Mouse (Mus musculus) CH12.LX (cell line): ENCODE measurements around the gene Tbca. TPM values are rescaled to one million over a fixed set of nuclear protein-coding genes. Genes with fewer than 3 reads are reported as not detected.

Source experiments
- DNase-seq: peaks from one replicate; pipeline ENCODE4 v3.0.0-alpha.2; 2013; ENCODE audit errors: extremely low read depth
- H3K27ac ChIP-seq: 2 replicates; pipeline ENCODE4 v1.5.1; 2012; ENCODE audit warnings: low read depth, mild to moderate bottlenecking, control low read depth, moderate library complexity; ENCODE audit not compliant: insufficient read depth
- H3K27me3 ChIP-seq: replicated peaks from 2 replicates; pipeline ENCODE3; 2012; ENCODE audit warnings: inconsistent platforms
- H3K36me3 ChIP-seq, 2 experiments: replicated peaks in 1 of 2; 2 replicates each; pipeline versions ENCODE3 to v1.6.1; 2012; ENCODE audit warnings: inconsistent platforms in 1 of 2, low read length in 1 of 2, mild to moderate bottlenecking in 1 of 2, mixed read lengths in 1 of 2, moderate library complexity in 1 of 2; ENCODE audit not compliant: control insufficient read depth in 1 of 2, insufficient read depth in 1 of 2
- H3K4me1 ChIP-seq, 2 experiments: 2 replicates each; pipeline ENCODE4 v1.6.1; 2012; ENCODE audit warnings: inconsistent platforms in 1 of 2, moderate library complexity in 1 of 2; ENCODE audit not compliant: insufficient read depth in 2 of 2, control insufficient read depth in 1 of 2
- H3K4me2 ChIP-seq: 2 replicates; pipeline ENCODE4 v1.6.1; 2012; ENCODE audit warnings: low read depth, mild to moderate bottlenecking, control low read depth; ENCODE audit not compliant: poor library complexity, insufficient read depth, severe bottlenecking
- H3K4me3 ChIP-seq, 3 experiments: fragments of 150-350 bp in 1 of 3; sonication (generic) in 1 of 3; replicated peaks in 1 of 3; 2 replicates each; pipeline versions ENCODE3 to v1.5.1; 2011 to 2012; ENCODE audit warnings: low read depth in 2 of 3, low read length in 2 of 3, mild to moderate bottlenecking in 2 of 3, moderate library complexity in 2 of 3, control low read depth in 1 of 3, improper control_type of control experiment in 1 of 3, inconsistent platforms in 1 of 3, mixed read lengths in 1 of 3; ENCODE audit not compliant: poor library complexity in 1 of 3
- H3K79me2 ChIP-seq: replicated peaks from 2 replicates; pipeline ENCODE4 v1.6.1; 2012; ENCODE audit warnings: mild to moderate bottlenecking, moderate library complexity; ENCODE audit not compliant: control insufficient read depth, poor library complexity, insufficient read depth, severe bottlenecking; ENCODE audit errors: extremely low read depth
- H3K9ac ChIP-seq: 2 replicates; pipeline ENCODE4 v1.6.1; 2012; ENCODE audit warnings: low read depth, mild to moderate bottlenecking, control low read depth, moderate library complexity; ENCODE audit not compliant: insufficient read depth
- H3K9me3 ChIP-seq: replicated peaks from 2 replicates; pipeline ENCODE3; 2012; ENCODE audit warnings: low read length, inconsistent platforms, mixed read lengths
- BHLHE40 ChIP-seq: IDR thresholded peaks from 2 replicates; pipeline ENCODE4 v1.6.1; 2011; ENCODE audit warnings: mild to moderate bottlenecking, low read depth, low read length, improper control_type of control experiment
- CHD2 ChIP-seq: IDR thresholded peaks from 2 replicates; pipeline ENCODE4 v1.6.1; 2011; ENCODE audit warnings: low read length, improper control_type of control experiment
- CTCF ChIP-seq, 2 experiments: IDR thresholded peaks in 1 of 2; conservative IDR thresholded peaks in 1 of 2; 2 replicates each; pipeline ENCODE4 v1.5.1; 2011 to 2012; ENCODE audit warnings: low read depth in 2 of 2, low read length in 2 of 2, improper control_type of control experiment in 1 of 2, inconsistent platforms in 1 of 2, mild to moderate bottlenecking in 1 of 2, moderate library complexity in 1 of 2
- ELF1 ChIP-seq: IDR thresholded peaks from 2 replicates; pipeline ENCODE4 v1.6.1; 2014; ENCODE audit warnings: low read depth, mild to moderate bottlenecking, inconsistent platforms, low read length, improper control_type of control experiment
- EP300 ChIP-seq: IDR thresholded peaks from 2 replicates; pipeline ENCODE4 v1.6.1; 2011; ENCODE audit warnings: low read length, improper control_type of control experiment
- ETS1 ChIP-seq: conservative IDR thresholded peaks from 2 replicates; pipeline ENCODE4 v1.6.1; 2012; ENCODE audit warnings: low read depth, mild to moderate bottlenecking, inconsistent platforms, low read length, improper control_type of control experiment, moderate library complexity
- IRF4 ChIP-seq: IDR thresholded peaks from 2 replicates; pipeline ENCODE4 v1.6.1; 2014; ENCODE audit warnings: low read depth, mild to moderate bottlenecking, inconsistent platforms, low read length, improper control_type of control experiment
- JUND ChIP-seq: conservative IDR thresholded peaks from 2 replicates; pipeline ENCODE4 v1.6.1; 2011; ENCODE audit warnings: low read depth, low read length, improper control_type of control experiment
- MAFK ChIP-seq: IDR thresholded peaks from 2 replicates; pipeline ENCODE4 v1.6.1; 2011; ENCODE audit warnings: low read length, improper control_type of control experiment; ENCODE audit not compliant: insufficient replicate concordance
- MAX ChIP-seq: IDR thresholded peaks from 2 replicates; pipeline ENCODE4 v1.6.1; 2011; ENCODE audit warnings: low read length, improper control_type of control experiment
- MEF2A ChIP-seq: IDR thresholded peaks from 2 replicates; pipeline ENCODE4 v1.6.1; 2014; ENCODE audit warnings: low read depth, mild to moderate bottlenecking, inconsistent platforms, low read length, improper control_type of control experiment, borderline replicate concordance
- NELFE ChIP-seq: IDR thresholded peaks from 2 replicates; pipeline ENCODE4 v1.6.1; 2011; ENCODE audit warnings: low read depth, low read length, improper control_type of control experiment
- NRF1 ChIP-seq: IDR thresholded peaks from 2 replicates; pipeline ENCODE4 v1.6.1; 2014; ENCODE audit warnings: low read depth, mild to moderate bottlenecking, inconsistent platforms, low read length, improper control_type of control experiment, moderate library complexity
- POLR2A ChIP-seq: IDR thresholded peaks from 2 replicates; pipeline ENCODE4 v1.6.1; 2011; ENCODE audit warnings: low read depth, mild to moderate bottlenecking, improper control_type of control experiment, low read length
- RAD21 ChIP-seq: IDR thresholded peaks from 2 replicates; pipeline ENCODE4 v1.6.1; 2011; ENCODE audit warnings: low read depth, mild to moderate bottlenecking, low read length, improper control_type of control experiment, moderate library complexity
- RCOR1 ChIP-seq: conservative IDR thresholded peaks from 2 replicates; pipeline ENCODE4 v1.6.1; 2012; ENCODE audit warnings: low read depth, mild to moderate bottlenecking, inconsistent platforms, low read length, improper control_type of control experiment
- TBP ChIP-seq: conservative IDR thresholded peaks from 2 replicates; pipeline ENCODE4 v1.6.1; 2011; ENCODE audit warnings: low read depth, low read length, improper control_type of control experiment
- TCF12 ChIP-seq: IDR thresholded peaks from 2 replicates; pipeline ENCODE4 v1.6.1; 2014; ENCODE audit warnings: low read depth, mild to moderate bottlenecking, inconsistent platforms, low read length, improper control_type of control experiment
- UBTF ChIP-seq: IDR thresholded peaks from 2 replicates; pipeline ENCODE4 v1.6.1; 2012; ENCODE audit warnings: low read depth, mild to moderate bottlenecking, inconsistent platforms, low read length, improper control_type of control experiment, moderate library complexity
- USF1 ChIP-seq: IDR thresholded peaks from 2 replicates; pipeline ENCODE4 v1.6.1; 2014; ENCODE audit warnings: low read depth, mild to moderate bottlenecking, inconsistent platforms, low read length, improper control_type of control experiment
- ZNF384 ChIP-seq: IDR thresholded peaks from 2 replicates; pipeline ENCODE4 v1.6.1; 2012; ENCODE audit warnings: low read depth, low read length, improper control_type of control experiment, inconsistent platforms
- dilution Hi-C: fragments of 300-500 bp; cut with MboI; formaldehyde crosslinking; loops from 2 replicates; pipeline ENCODE4 v1.14.3; 2020; ENCODE audit warnings: low sequenced_read_pairs; ENCODE audit not compliant: extremely low pct_unique_long_range_greater_than_20kb, extremely low pct_ligation_motif_present
- in situ Hi-C: fragments of 300-500 bp; cut with MboI; formaldehyde crosslinking; loops from 3 replicates; pipeline ENCODE4 v1.14.3; 2019; ENCODE audit warnings: low sequenced_read_pairs, low pct_ligation_motif_present, low pct_unique_long_range_greater_than_20kb, mixed read lengths
- polyA plus RNA-seq: library from polyadenylated mRNA; unstranded; fragments of >175 nt; gene quantifications from 2 replicates; pipeline ENCODE4 v1.2.1, GENCODE M21; 2012; ENCODE audit warnings: low read depth; ENCODE audit not compliant: insufficient read length
- total RNA-seq, 2 experiments: library from RNA; depleted of rRNA; stranded (reverse); fragments of 300-350 nt in 1 of 2; fragments of >200 nt in 1 of 2; gene quantifications; 2 replicates each; pipeline ENCODE4 v1.2.3; 2012 to 2014

The Tbca gene
- total and polyA plus RNA-seq, 3 experiments, result 141 to 552 (median 196) TPM

DNA sequence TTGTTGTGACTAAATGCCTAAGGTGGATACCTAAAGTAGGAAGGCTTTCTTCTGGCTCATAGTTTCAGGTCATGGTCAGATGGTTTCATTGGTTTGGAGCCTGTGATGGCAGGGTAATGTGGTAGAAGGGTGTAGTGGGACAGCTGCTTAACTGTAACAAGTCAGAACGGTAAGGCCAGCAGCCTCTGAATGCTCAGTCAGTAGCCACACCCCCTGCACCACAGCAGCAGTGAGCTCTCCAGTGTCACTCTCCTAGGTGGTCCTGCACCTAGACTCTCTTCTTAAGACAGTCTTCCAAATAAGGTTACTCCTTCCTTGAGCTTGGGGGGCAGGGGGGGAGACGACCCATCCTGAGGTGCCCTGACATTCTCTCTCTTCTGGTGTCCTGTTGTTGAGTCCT, 39.1 kb downstream of the Tbca start:
- no peaks in the 10 kb centered on the region for H3K9me3 ChIP-seq
- TF ChIP-seq TCF12 (no peak), USF1 (no peak), ELF1 (no peak), NRF1 (no peak), MEF2A (no peak), UBTF (no peak), NELFE (no peak), CHD2 (no peak), RAD21 (no peak), ZNF384 (no peak), MAFK (no peak), RCOR1 (no peak), MAX (no peak), ETS1 (no peak), BHLHE40 (no peak), IRF4 (no peak), CTCF (conservative IDR thresholded peaks at IDR 0.05 in 1 of 2, IDR thresholded peaks at IDR 0.05 in 1 of 2; ENCODE audit: low read depth in 2 of 2, low read length in 2 of 2) (no peak), JUND (no peak)
- H3K4me3 ChIP-seq, result no peak overlapping the region
- peaks cover 10 to 51% of the 10 kb centered on the region in 2 experiments for H3K36me3 ChIP-seq
- dilution Hi-C loops (no loop called here), in situ Hi-C loops (no loop called here)
- no peak overlapping the region for H3K9ac ChIP-seq
- H3K4me1 ChIP-seq, result peaks cover 0 to 16% of the 10 kb centered on the region in 2 experiments; a peak in 2 of 4 replicates
- H3K27ac ChIP-seq, result no peak overlapping the region
- H3K79me2 ChIP-seq, result peaks cover 7% of the 10 kb centered on the region
- H3K4me2 ChIP-seq, result no peak overlapping the region
- H3K27me3 ChIP-seq, result no peaks in the 10 kb centered on the region
- no peak for DNase-seq

GRCm38 (mm10) chr13:94838047-94838720, 49.5 kb downstream of the Tbca start:
- Histone ChIP-seq H3K4me3 (no peak overlapping the region), H3K9ac (no peak overlapping the region), H3K27ac (no peak overlapping the region), H3K27me3 (no peaks in the 10 kb centered on the region), H3K79me2 (no peaks in the 10 kb centered on the region), H3K9me3 (no peaks in the 10 kb centered on the region), H3K4me2 (no peak overlapping the region), H3K4me1 (peaks cover 5 to 15% of the 10 kb centered on the region in 2 experiments; a peak in 3 of 4 replicates), H3K36me3 (peaks cover 20 to 73% of the 10 kb centered on the region in 2 experiments)
- dilution Hi-C loops (no loop called here), in situ Hi-C loops (no loop called here)
- peak; percentile 38 for DNase-seq
- TF ChIP-seq CHD2 (no peak), EP300 (peak; percentile 71), BHLHE40 (peak; percentile 69), IRF4 (peak; percentile 80), POLR2A (no peak), TBP (no peak)
